Mouse (Mus musculus): ENCODE measurements around the gene Itpr3.

Gene Itpr3

DNA sequence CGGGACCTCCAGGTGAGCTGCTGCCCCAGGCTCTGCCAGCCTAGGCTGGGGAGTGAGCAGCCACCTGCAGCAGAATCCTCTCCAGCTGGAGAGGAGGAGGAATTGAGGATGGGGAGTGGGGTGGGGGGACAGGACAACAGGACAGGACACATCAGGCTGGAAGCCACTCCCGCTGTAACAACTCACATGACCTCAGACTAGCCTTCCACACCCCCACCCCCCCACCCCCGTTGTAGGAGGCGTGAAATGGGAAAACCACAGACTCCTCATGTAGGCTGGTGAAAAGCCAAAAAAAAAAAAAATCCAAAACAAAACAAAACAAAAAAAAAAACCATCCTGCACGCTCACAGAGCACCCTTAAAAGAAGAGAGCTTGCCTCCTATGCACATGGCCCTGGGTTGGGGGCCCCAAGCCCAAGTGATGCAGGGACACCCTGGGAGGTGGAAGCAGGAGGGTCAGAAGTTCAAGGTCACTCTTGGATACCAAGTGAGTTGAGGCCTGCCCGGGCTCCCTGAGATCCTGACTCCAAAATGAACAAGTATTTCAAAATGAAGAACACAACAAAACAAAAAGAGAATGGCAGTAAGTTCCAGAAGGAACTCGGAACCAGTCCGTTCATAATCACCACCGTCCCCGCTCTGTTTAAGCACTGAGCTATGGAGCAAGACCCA lies 17.5 kb upstream of the Itpr3 start:
- no peak for DNase-seq

DNA sequence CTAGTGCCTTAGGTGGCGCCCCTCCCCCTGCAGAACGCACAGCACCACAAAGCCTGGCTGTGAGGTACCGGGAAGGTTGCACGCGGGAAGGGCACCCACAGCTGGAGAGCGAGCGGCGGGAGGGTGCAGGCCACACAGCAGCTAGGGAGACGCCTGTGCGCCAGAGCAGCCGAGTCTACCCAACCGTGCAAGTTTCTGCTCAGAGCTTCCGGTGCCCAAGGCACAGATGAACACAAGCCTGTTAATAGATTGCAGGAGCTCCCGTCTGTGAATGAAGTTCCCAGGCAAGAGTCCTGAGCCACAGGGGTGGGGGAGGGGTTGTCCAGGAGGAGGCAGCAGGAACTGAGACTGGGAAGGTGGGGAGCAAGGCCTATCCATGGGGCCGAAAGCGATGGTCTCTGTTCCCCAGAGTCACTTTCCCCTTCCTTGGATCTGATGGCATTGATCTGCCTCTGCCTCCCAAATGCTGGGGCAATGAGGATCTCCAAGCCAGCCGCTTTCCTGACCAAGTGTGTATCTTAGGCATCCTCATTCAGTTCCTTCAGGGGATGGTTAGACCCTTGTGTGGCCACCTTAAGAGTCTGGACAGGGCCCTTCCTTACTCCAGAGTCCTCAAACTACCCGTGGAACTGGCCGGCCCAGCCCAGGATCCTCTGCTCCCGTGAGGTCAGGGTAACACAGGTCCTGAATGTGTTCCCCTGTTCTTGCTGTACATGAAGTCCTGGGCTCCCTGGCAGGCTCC lies 16.6 kb upstream of the Itpr3 start:
- no peak for DNase-seq

DNA sequence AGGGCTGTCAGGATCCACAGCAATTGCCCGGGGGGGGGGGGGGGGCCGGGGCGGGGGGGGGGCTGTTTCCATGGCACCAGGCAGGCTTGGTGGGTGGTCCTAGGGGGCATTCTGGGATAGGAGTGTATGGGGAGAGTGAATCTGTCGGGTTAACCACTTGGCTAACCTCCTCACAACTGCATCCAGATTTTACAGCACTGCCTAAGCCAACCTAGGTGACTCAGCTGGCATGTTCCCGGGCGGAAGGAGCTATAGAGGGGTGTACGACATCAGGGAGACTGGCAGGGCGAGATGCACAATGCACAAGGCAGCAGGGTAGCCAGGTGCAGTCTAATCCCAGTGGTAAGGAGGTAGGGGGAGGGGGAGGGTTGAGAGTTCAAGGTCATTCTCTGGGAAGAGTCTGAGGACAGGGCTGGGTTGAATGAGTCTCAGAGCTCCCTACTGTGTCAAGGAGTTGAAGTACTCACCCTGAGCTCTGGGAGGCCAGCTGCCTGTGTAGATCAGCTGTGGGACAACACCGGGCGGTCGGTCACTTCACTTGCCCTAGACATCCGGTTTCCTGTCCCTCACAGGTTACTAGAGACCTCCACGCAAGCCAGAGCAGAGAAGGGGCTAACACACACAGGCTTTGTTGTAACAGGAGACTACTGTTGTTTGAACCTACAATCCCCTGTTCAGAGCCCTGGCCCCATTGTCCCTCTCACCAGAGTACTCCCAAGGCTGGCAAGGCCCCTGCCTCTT lies 15.9 kb upstream of the Itpr3 start:
- DNase-seq = no peak

- no peak for DNase-seq
These were observed 15.4 kb upstream of the Itpr3 start for GRCm38 (mm10) chr17:27041787-27042055.

GRCm38 (mm10) chr17:27042840-27043239 lies 14.3 kb upstream of the Itpr3 start:
- DNase-seq = no peak

DNA sequence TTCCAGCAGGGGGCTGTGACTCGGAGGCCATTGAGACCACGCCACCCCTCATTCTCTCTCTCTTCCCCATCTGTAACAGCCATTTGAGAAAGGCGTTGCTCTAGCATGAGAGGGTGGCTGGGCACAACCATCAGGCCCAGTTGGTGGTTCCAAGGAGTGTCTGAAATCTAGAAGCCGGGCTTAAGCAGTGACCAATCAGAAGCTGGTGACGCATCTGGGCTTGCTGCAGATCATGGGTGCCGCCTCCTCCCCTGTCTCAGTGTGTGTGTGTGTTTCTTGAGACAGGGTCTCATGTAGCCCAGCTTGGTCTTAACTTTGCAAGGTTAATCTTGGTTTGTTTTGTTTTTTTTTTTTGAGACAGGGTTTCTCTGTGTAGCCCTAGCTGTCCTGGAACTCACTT lies 11.9 kb upstream of the Itpr3 start:
- no peak for DNase-seq

- no peak for DNase-seq
These were observed 9.2 kb upstream of the Itpr3 start for GRCm38 (mm10) chr17:27047762-27048444.

- DNase-seq = peak; percentile 37
These were observed 8.5 kb upstream of the Itpr3 start for GRCm38 (mm10) chr17:27048445-27049239.

DNA sequence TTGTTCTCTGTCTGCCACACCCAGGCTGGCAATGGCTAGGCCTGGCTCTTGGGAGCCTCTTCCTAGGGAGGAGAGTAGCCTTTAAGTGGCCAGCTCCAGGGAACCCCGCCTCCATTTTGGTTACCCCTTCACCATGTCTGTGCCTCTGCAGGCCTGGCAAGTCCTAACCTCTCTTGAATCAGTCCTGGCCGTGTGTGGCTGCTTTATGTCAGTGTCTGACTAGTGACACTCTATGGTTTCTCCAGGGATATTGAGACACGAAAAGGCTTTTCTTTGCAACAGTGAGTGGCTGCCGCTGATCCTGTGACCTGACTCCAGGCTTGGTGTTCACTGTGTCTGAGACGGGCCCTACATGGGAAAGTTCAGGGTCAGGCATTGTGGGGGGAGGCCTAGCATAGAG lies 6.3 kb upstream of the Itpr3 start:
- no peak for DNase-seq

DNA sequence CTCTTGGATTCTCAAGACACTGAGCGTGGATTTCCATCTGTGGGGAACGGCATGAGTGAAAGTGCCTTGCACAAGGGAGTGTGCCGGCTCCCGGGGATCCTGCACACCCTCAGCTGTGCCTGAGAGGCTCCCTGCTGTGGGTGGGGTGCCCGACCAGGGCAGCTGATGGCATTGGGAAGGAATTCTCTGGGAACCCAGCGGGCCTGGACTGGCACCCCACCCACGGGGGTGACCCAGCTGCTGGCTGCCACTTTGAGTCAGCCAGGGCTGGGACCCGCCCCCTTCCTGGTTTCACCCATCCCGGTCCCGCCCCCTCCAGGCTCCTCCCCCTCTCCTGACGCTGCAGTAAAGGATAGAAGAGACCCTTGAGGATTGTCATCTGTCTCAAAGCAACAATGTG lies 5.6 kb upstream of the Itpr3 start:
- DNase-seq = no peak

GRCm38 (mm10) chr17:27056170-27056569 lies 934 bp upstream of the Itpr3 start:
- DNase-seq = no peak

DNA sequence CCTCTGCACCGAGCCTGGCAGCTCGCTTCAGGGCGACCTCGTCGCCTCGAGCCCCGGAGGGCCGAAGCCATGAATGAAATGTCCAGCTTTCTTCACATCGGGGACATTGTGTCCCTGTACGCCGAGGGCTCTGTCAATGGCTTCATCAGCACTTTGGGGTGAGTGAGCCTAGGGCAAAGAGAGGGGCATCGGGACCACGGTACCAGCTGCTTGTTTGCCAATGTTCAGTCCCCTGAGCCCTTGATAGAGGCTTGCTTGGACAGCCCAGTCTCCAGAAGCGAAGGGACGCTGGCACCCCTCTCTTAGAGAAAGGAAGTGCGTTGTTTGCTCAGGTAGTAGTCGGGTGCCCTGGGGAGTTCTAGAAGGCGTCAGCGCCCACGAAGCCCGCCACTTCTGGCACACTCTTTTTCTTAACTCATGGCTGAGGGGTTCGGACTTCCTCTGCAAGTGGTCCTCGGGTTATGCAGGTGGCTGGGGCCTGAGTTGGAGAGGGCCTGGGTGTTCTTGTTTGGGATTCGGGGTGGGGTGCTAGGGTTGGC lies 482 bp downstream of the Itpr3 start:
- no peak for DNase-seq

DNA sequence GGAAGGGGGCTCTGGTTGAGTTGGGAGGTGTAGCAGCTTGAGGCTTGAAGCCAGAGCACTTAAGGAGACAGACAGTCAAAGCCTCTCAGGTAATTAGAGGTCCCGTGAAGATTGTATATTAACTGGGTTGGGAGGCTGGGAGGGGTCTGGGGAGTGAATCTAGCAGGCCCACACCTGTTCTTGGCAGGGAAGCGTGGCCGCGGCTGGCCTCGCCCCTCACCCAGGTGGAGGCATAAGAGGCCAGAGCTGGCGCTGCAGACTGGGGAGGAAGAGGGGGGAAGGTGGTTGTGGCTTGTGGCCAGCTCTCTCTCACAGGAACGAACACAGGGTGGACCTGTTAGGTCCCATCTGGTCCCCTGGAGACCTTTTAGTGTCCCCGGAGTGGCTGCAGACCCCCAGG lies 3.6 kb downstream of the Itpr3 start:
- no peak for DNase-seq

DNA sequence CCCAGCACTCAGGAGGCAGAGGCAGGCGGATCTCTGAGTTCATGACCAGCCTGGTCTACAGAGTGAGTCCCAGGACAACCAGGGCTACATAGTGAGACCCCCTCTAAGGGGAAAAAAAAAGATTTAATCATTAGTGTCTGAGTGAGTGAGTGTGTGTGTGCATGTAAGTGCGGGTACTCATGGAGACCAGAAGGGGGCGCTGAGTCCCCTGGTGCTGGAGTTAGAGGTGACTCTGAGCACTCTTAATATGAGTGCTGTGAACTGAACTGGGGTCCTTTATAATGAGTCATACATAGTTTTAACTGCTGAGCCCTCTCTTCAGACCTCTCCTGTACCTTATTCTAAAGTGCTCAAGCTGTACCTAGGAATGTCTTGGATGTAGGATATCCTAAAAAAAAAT lies 4.6 kb downstream of the Itpr3 start:
- no peak for DNase-seq

- DNase-seq = no peak
These were observed 5.6 kb downstream of the Itpr3 start for GRCm38 (mm10) chr17:27062684-27063083.

- DNase-seq = no peak
These were observed 6.6 kb downstream of the Itpr3 start for GRCm38 (mm10) chr17:27063717-27064116.

DNA sequence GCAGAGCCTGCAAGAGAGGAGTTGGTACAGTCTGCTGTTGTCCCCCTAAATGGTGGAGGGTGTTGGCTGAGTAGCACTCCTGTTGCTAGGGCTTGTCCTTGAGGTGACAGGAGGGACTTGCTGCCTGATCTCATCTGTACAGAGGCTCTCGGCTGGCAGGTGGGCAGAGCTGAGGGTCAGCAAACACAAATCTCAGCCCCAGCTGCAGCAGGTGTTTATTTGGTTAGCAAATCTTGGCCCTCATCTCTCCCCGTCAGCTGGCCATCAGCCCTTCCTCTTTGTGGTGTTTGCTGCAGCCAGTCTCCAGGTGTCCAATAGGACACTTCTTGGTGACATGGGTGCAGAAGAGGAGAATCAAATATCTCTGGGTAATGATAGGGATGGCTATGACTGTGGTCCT lies 7.1 kb downstream of the Itpr3 start:
- no peak for DNase-seq

- DNase-seq = no peak
These were observed 9.0 kb downstream of the Itpr3 start for GRCm38 (mm10) chr17:27066065-27066464.

- no peak for DNase-seq
These were observed 12.0 kb downstream of the Itpr3 start for GRCm38 (mm10) chr17:27069071-27069470.

GRCm38 (mm10) chr17:27070913-27071312 lies 13.8 kb downstream of the Itpr3 start:
- DNase-seq = no peak

DNA sequence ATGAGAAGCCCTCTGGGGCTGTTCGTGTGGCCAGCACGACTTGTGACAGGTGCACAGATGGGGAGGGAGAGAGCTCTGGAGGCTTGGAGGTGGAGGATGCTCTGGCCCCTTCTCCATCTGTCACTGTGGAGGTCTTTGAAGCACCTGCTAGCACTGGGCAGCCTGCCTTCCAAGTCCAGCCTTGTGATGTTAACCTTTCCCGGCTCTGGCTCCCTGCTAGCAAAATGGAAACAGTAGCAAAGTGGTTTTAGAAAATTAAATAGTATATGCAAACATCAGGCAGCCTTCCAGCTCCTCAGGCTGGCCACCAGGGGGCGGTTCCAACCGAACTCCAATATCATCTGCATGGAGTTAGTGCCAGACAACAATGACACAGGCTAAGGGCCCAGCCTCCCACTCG lies 14.5 kb downstream of the Itpr3 start:
- DNase-seq = no peak

- DNase-seq = peak; percentile 34
These were observed 15.3 kb downstream of the Itpr3 start for GRCm38 (mm10) chr17:27072363-27072762.

DNA sequence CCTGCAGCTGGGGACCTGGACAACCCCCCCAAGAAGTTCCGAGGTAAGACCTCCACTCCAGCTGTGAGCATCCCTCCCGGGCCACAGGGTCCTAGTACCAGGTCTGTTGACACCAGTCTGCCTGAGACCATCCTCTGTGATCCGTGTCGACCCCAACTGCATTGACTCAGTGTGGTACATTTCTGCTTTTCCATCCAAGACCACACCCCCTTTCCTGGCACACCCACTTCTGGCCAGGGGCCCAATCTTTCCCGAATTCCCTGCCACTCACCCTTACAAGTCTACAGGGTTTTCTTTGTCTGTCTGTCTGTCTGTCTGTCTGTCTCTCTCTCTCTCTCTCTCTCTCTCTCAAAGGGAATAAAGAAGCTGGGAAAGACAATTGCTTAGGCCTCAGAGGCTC lies 16.0 kb downstream of the Itpr3 start:
- DNase-seq = no peak
